Mouse (Mus musculus) heart, embryonic 16.5 days (tissue): ENCODE measurements around the gene Angptl4. TPM values are rescaled to one million over a fixed set of nuclear protein-coding genes. Genes with fewer than 3 reads are reported as not detected.

Source experiments
- ATAC-seq: fragments of 200-750 bp; cut with Nextera tagmentation; replicated peaks from 2 replicates; pipeline ENCODE4 v1.8.0; 2017; ENCODE audit warnings: moderate number of reproducible peaks; ENCODE audit not compliant: insufficient read depth, low FRiP score; ENCODE audit errors: extremely low read depth
- H3K27ac ChIP-seq: fragments of 300-500 bp; sonication (generic); 2 replicates; pipeline ENCODE4 v1.5.1; 2014; ENCODE audit warnings: mild to moderate bottlenecking, low read length, control low read depth, moderate library complexity
- H3K27me3 ChIP-seq: fragments of 300-500 bp; sonication (generic); 2 replicates; pipeline ENCODE4 v1.6.1; 2014; ENCODE audit warnings: low read length, mixed read lengths; ENCODE audit not compliant: control insufficient read depth, insufficient read depth
- H3K36me3 ChIP-seq: fragments of 300-500 bp; sonication (generic); 2 replicates; pipeline ENCODE4 v1.6.1; 2014; ENCODE audit not compliant: control insufficient read depth, insufficient read depth
- H3K4me1 ChIP-seq: fragments of 300-500 bp; sonication (generic); 2 replicates; pipeline ENCODE4 v1.6.1; 2014; ENCODE audit warnings: low read length, mixed read lengths; ENCODE audit not compliant: control insufficient read depth, insufficient read depth
- H3K4me2 ChIP-seq: fragments of 300-500 bp; sonication (generic); 2 replicates; pipeline ENCODE4 v1.6.1; 2014; ENCODE audit warnings: low read depth, mild to moderate bottlenecking, control low read depth, low read length
- H3K4me3 ChIP-seq: fragments of 300-500 bp; sonication (generic); 2 replicates; pipeline ENCODE4 v1.5.1; 2014; ENCODE audit warnings: mild to moderate bottlenecking, control low read depth, low read length
- H3K9ac ChIP-seq: fragments of 300-500 bp; sonication (generic); 2 replicates; pipeline ENCODE4 v1.6.1; 2014; ENCODE audit warnings: low read length, control low read depth
- H3K9me3 ChIP-seq: fragments of 300-500 bp; sonication (generic); replicated peaks from 2 replicates; pipeline ENCODE4 v1.6.1; 2016; ENCODE audit warnings: low read length; ENCODE audit not compliant: control insufficient read depth
- WGBS: fragments of 180-500 bp; shearing (Covaris S2); extraction: QIAGEN DNeasy Blood & Tissue Kit; methylation state at CpG from one replicate; pipeline ENCODE4 v1.1.7; 2014; 5-methylcytosine and 5-hydroxymethylcytosine counted together
- polyA plus RNA-seq: library from polyadenylated mRNA; unstranded; fragments of >200 nt; fragmentation: Nextera tagmentation; extraction: Ambion mirVana; gene quantifications from 2 replicates; pipeline ENCODE4 v1.2.1, GENCODE M21; 2015

Angptl4 gene
- polyA plus RNA-seq, 1 experiment from 2014 or later: 16.4 TPM

DNA sequence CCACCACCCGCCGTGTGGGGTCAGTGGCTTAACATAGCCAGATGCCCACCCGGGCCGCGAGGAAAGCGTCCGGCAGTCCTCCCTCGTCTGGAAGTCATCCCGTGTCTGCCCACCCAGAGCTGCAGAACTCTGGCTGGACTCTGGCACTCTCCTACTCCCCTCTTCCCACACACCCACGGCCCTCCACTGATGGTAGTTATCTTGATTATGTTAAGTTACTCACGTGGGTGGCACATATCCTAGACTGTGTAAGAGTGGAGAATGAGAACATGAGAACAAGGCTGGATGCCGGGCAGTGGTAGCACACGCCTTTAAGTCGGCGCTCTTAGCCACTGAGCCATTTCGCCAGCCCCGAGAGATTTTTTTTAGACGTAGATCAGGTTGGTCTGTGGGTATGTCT lies 4.7 kb upstream of the Angptl4 start:
- ATAC-seq: no peak
- Histone ChIP-seq H3K4me1 (peaks cover 33% of the 10 kb centered on the region), H3K27me3 (no peaks in the 10 kb centered on the region), H3K9ac (no peak overlapping the region), H3K9me3 (no peaks in the 10 kb centered on the region), H3K4me2 (no peak overlapping the region), H3K4me3 (no peak overlapping the region), H3K36me3 (no peaks in the 10 kb centered on the region), H3K27ac (no peak overlapping the region)
- 75% methylated on average over 18 of the region's 18 CpGs for WGBS

DNA sequence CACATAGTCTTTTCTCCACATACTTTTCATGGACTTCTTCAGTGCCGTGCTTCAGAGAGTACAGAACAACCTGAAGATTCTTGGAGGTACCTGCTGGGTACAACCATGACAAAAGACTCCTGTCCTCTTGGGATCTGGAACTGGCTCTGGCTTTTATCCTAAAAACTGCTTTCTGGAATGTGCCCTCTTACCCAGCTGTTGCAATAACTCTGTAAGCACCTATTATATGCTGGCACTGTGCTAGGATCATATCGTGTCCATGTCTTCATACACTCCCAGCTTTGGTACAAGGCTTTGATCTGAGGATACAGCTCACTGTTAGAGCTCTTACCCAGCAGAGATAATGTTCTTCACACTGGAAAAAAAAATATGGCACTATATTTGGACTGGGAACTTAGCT lies 3.3 kb upstream of the Angptl4 start:
- WGBS: 62% methylated on average over 2 of the region's 2 CpGs
- Histone ChIP-seq H3K27me3 (no peaks in the 10 kb centered on the region), H3K4me1 (peaks cover 46% of the 10 kb centered on the region), H3K27ac (no peak overlapping the region), H3K9ac (no peak overlapping the region), H3K36me3 (no peaks in the 10 kb centered on the region), H3K4me3 (no peak overlapping the region), H3K4me2 (no peak overlapping the region), H3K9me3 (no peaks in the 10 kb centered on the region)
- ATAC-seq: no peak

DNA sequence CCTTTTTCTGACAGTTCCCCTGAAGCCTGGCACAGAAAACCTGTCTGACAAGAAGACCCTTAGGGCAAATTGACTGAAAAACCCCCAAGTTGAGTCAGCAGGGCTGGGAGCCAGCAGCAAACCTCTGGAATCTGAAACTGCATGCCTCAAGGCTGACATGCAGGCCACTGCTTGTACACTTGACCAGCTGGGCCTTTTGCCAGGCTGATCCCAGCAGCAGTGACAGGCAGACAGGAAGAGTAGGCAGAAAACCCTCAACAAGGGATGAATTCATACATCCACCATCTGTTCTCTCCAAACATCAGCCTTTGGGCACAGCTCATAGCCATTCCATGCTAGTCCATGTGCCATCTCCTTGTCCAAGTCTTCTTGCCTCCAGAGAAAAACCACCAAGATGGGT lies 1.8 kb upstream of the Angptl4 start:
- peaks cover 59% of the 10 kb centered on the region for H3K4me1 ChIP-seq

DNA sequence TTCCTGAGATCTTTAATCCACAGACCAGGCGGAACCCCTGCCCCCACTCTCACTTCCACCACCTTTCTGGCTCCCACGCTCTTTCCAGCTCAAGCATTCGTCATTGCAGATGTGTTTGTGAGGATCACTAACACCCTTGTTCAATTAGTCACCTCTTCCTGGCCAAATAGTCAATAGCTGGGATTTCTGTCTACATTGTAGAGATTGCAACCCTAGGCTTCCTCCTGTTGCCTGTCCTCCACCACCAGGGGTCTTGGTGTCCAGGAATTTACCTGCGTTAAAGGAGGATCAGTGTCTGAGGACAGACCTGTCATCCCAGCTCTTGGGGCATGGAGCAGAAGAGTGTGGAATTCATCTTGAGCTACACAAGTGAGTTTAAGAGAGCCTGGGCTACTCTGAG lies 437 bp upstream of the Angptl4 start:
- Histone ChIP-seq H3K4me1 (peaks cover 62% of the 10 kb centered on the region), H3K27ac (peak overlapping the region; percentile 96), H3K36me3 (peaks cover 4% of the 10 kb centered on the region; the same call in 1 of the 2 replicates), H3K27me3 (no peaks in the 10 kb centered on the region), H3K9me3 (no peaks in the 10 kb centered on the region), H3K4me3 (peak overlapping the region; percentile 58), H3K4me2 (peak overlapping the region; percentile 93), H3K9ac (peak overlapping the region; percentile 76)
- WGBS: 42% methylated on average over 4 of the region's 4 CpGs
- no peak for ATAC-seq

More for the DNA sequence above, 1.8 kb upstream of the Angptl4 start:
- H3K27me3 ChIP-seq: no peaks in the 10 kb centered on the region
- no peak overlapping the region for H3K4me3 ChIP-seq
- no peak overlapping the region for H3K4me2 ChIP-seq
- peak overlapping the region; percentile 68 for H3K27ac ChIP-seq
- no peak overlapping the region for H3K9ac ChIP-seq
- ATAC-seq: no peak
- H3K36me3 ChIP-seq: no peaks in the 10 kb centered on the region
- H3K9me3 ChIP-seq: no peaks in the 10 kb centered on the region

DNA sequence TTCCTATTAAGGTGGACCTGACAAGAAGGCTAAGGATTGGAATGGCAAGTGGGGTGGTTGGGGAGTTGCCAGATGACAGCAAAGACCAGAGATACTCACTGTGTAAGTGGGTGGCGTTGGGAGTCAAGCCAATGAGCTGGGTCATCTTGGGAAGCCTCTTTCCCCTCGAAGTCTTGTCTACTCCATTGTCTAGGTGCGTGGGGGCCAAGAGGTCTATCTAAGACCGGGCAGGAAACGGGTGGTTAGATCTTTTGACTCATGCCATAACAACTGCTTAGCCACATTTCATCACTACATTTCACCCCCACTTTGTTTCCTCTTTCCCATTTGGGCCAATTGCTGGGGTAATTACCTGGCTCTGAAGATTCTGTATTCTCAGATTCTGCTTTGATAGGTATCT lies 1.2 kb downstream of the Angptl4 start:
- H3K9ac ChIP-seq: peak overlapping the region; percentile 76
- H3K27ac ChIP-seq: peak overlapping the region; percentile 96

DNA sequence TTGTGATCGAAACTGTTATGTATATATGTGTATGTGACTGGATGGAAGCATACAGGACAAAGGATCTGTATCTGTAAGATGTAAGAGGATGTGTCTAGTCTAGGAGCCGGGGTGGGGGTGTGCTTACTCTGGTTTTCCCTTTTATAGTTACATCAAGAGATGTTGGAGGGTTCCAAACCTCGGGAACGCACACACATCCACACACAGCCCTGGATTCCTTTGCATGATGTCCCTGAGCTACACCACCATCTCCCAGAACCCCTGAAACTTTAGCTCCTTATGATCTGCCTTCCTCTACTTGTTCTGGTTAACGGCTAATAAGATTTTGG lies 1.7 kb downstream of the Angptl4 start:
- H3K4me1 ChIP-seq: peaks cover 58% of the 10 kb centered on the region
- peak overlapping the region; percentile 96 for H3K27ac ChIP-seq
- H3K27me3 ChIP-seq: no peaks in the 10 kb centered on the region
- H3K9me3 ChIP-seq: no peaks in the 10 kb centered on the region
- peak overlapping the region; percentile 93 for H3K4me2 ChIP-seq
- peaks cover 18% of the 10 kb centered on the region for H3K36me3 ChIP-seq
- ATAC-seq: no peak
- WGBS: 72% methylated on average over 5 of the region's 5 CpGs
- H3K9ac ChIP-seq: peak overlapping the region; percentile 57
- H3K4me3 ChIP-seq: peak overlapping the region; percentile 58

More for the DNA sequence above, 1.2 kb downstream of the Angptl4 start:
- Histone ChIP-seq H3K9me3 (no peaks in the 10 kb centered on the region), H3K4me1 (peaks cover 62% of the 10 kb centered on the region), H3K36me3 (peaks cover 14% of the 10 kb centered on the region), H3K4me3 (peak overlapping the region; percentile 58), H3K4me2 (peak overlapping the region; percentile 93), H3K27me3 (no peaks in the 10 kb centered on the region)
- no peak for ATAC-seq
- 66% methylated on average over 5 of the region's 5 CpGs for WGBS

DNA sequence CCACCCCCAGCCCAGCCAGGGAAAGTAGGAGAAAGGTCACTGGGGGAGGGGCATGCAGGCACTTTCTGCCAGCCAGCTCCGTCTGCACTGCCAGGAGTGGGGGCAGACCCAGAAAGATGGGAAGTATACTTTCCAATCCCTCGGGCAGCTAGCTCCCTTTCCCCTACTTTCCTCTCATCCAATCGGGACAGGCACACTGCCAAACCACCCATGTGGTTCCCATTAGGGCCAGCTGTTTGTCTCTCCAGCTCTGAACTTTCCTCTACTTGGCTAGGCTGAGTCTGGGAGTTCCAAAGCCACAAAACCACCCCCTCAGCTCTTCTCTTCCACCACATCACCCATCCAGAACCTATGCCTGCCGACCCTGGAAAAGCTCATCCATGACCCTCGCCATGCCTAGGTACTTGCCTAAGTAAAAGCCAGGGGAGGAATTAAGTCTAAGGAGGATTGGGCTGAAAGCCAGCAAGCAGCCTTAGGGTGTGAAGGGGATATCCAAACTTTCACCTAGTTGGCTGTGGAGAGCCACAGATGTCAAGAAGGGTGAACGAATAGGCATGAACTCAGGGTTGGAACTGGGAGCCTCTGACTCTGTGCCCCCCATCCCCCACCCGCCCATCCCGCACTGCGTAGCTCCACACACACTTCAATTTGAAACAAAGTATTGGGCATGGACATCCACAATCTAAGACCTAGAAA lies 2.2 kb downstream of the Angptl4 start:
- 26% methylated on average over 9 of the region's 9 CpGs for WGBS
- Histone ChIP-seq H3K27me3 (no peaks in the 10 kb centered on the region), H3K27ac (peak overlapping the region; percentile 96), H3K4me3 (peak overlapping the region; percentile 58), H3K9me3 (no peaks in the 10 kb centered on the region), H3K4me2 (peak overlapping the region; percentile 93), H3K4me1 (peaks cover 54% of the 10 kb centered on the region), H3K36me3 (peaks cover 19% of the 10 kb centered on the region), H3K9ac (peak overlapping the region; percentile 63)
- peak; percentile 85 for ATAC-seq

DNA sequence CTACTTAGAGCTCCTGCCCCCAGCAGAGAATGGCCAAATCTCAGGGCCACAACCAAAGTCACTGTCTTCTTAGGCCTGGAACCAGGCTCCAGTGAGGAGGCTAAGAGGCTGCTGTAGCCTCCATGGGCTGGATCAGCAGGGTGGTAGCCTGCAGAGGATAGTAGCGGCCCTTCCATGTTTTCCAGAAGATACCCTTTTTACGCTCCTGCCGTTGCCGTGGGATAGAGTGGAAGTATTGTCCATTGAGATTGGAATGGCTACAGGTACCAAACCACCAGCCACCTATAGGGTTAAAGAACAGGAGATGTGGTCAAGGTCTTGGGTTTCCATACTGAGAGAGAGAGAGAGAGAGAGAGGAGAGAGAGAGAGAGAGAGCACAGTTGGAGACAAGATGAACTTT lies 6.3 kb downstream of the Angptl4 start:
- no peaks in the 10 kb centered on the region for H3K27me3 ChIP-seq
- no peak overlapping the region for H3K4me2 ChIP-seq
- H3K9me3 ChIP-seq: no peaks in the 10 kb centered on the region
- no peak for ATAC-seq
- 94% methylated on average over 4 of the region's 4 CpGs for WGBS
- no peak overlapping the region for H3K4me3 ChIP-seq
- no peak overlapping the region for H3K9ac ChIP-seq
- no peak overlapping the region for H3K27ac ChIP-seq
- H3K36me3 ChIP-seq: peaks cover 19% of the 10 kb centered on the region
- H3K4me1 ChIP-seq: peaks cover 20% of the 10 kb centered on the region

DNA sequence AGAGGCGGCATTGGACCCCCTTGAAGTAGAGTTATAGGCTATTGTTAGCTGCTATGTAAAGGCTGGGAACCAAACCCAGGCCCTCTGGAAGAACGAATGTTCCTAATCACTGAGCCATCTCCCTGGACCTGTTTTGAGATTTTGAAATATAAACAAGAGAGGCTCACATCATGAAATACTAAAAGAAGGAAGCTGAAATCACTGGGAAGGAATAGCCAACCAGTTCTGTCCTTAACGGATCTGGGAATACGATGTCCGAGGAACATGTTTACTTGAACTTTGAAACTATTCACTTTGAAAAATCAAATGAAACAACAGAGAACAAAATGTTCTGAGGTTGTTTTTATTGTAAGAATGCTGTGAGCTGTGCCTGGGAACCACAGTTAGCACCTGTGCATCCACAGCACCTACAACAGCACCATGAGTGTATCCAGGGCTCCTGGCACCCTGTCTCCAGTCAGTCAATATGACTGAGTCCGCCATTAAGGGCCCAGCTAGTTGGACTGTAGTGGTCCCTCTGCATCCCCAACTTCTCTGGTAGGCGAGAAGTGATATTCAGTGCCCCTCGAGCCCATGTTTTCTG lies 7.0 kb downstream of the Angptl4 start:
- no peak for ATAC-seq

More for the DNA sequence above, 7.0 kb downstream of the Angptl4 start:
- H3K4me2 ChIP-seq: no peak overlapping the region
- no peak overlapping the region for H3K27ac ChIP-seq
- H3K36me3 ChIP-seq: peaks cover 19% of the 10 kb centered on the region
- no peak overlapping the region for H3K4me3 ChIP-seq
- 86% methylated on average over 8 of the region's 8 CpGs for WGBS
- no peak overlapping the region for H3K9ac ChIP-seq
- no peaks in the 10 kb centered on the region for H3K27me3 ChIP-seq
- H3K4me1 ChIP-seq: peaks cover 14% of the 10 kb centered on the region
- no peaks in the 10 kb centered on the region for H3K9me3 ChIP-seq
